Comparison of ENCODE assay signal across 9 mouse cellular contexts in the genomic region with DNA sequence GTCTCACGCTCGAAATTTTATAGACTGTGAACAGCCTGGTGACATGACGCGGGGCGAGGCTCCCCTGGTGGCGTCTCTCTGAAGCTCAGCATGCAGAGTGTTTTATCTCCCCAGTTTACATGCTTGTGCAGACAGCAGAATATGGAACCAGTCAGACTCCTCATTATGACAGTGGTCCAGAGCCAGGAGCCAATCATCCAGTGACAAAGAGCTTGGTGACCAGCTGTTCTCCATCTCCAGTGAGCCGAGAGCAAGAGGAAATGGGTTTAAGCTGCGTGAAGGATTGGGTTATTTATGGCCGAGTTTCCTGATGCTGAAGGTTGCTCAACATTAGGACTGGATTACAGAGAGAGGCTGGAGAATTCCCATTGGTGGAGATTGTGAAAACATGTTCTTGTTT. TPM values are rescaled to one million over a fixed set of nuclear protein-coding genes. Genes with fewer than 3 reads are reported as not detected.
A peak's percentile ranks its signal among the peaks of the same experiment; 100 is the strongest.
DNase-seq lines count a peak whose midpoint lies in the region; ATAC-seq lines count a peak whose summit lies in the region.
"Had no signal": no experiment of that assay in that cellular context is flagged by ENCODE, and none has a peak within 500 bp of the region (broad histone marks: within the 10 kb centered on the region; RNA-seq: fewer than 3 reads in every experiment).

No protein-coding gene starts in this region.

- no peaks in the 10 kb centered on the region for H3K9me3 ChIP-seq in heart, embryonic 15.5 days (replicated peaks)
- H3K9me3 ChIP-seq in midbrain, embryonic 14.5 days (ENCODE audit: control insufficient read depth, low read length) = no peaks in the 10 kb centered on the region

- peak; percentile 80 for ATAC-seq in frontal cortex, adult (ENCODE audit: low TSS enrichment)
- peak; percentile 45; the same call in 1 of the 2 replicates for ATAC-seq in heart, embryonic 15.5 days (replicated peaks; ENCODE audit: insufficient number of reproducible peaks, insufficient read depth, low FRiP score, low read depth)
- 0 out of 2 replicates have a peak, but pooled peaks have one; percentile 40 for ATAC-seq in midbrain, embryonic 14.5 days (ENCODE audit: low FRiP score, low TSS enrichment)
- no peak for ATAC-seq in CD4-positive, CD25-positive, alpha-beta regulatory T cell, adult 4 months

- H3K9ac ChIP-seq in heart, embryonic 15.5 days = no peak overlapping the region
- no peak overlapping the region for H3K9ac ChIP-seq in midbrain, embryonic 14.5 days (replicated peaks; ENCODE audit: low read length)

- no peaks in the 10 kb centered on the region for H3K36me3 ChIP-seq in heart, embryonic 15.5 days
- no peaks in the 10 kb centered on the region for H3K36me3 ChIP-seq in midbrain, embryonic 14.5 days (ENCODE audit: control insufficient read depth, insufficient read depth, low read length)

- peaks cover 5% of the 10 kb centered on the region; the same call in 1 of the 2 replicates for H3K4me1 ChIP-seq in heart, embryonic 15.5 days (replicated peaks)
- no peaks in the 10 kb centered on the region for H3K4me1 ChIP-seq in midbrain, embryonic 14.5 days (ENCODE audit: control insufficient read depth, insufficient read depth, low read length)

- H3K27ac ChIP-seq in heart, embryonic 15.5 days = no peak overlapping the region
- no peak overlapping the region for H3K27ac ChIP-seq in midbrain, embryonic 14.5 days (replicated peaks; ENCODE audit: low read depth, low read length)

- no peak for DNase-seq in frontal cortex, postnatal 36 days (ENCODE audit: low spot score in 2 of 2)
- peak; percentile 48 for DNase-seq in adipocyte (ENCODE audit: low spot score)
- DNase-seq in kidney, postnatal 10 days = peak; percentile 79
- peak; percentile 48 for DNase-seq in midbrain, embryonic 14.5 days
- DNase-seq in frontal cortex, adult 2 months (ENCODE audit: extremely low spot score in 1 of 2, low spot score in 1 of 2) = no peak

- H3K27me3 ChIP-seq in heart, embryonic 15.5 days = no peaks in the 10 kb centered on the region; the same call in 1 of the 2 replicates
- H3K27me3 ChIP-seq in midbrain, embryonic 14.5 days (ENCODE audit: control insufficient read depth, insufficient read depth, low read length) = no peaks in the 10 kb centered on the region
- H3K27me3 ChIP-seq: CH12.LX had no signal

- no peak overlapping the region for H3K4me2 ChIP-seq in heart, embryonic 15.5 days
- no peak overlapping the region for H3K4me2 ChIP-seq in midbrain, embryonic 14.5 days (ENCODE audit: low read length)

- 53% methylated on average over 9 of the region's 9 CpGs for WGBS in heart, embryonic 15.5 days
- 39% methylated on average over 9 of the region's 9 CpGs for WGBS in midbrain, embryonic 14.5 days

- H3K4me3 ChIP-seq in heart, embryonic 15.5 days = no peak overlapping the region
- H3K4me3 ChIP-seq in midbrain, embryonic 14.5 days (replicated peaks; ENCODE audit: low read depth, low read length) = no peak overlapping the region

RNA-seq across cellular contexts. Expression of a gene that starts 28.1 kb away (rescaled TPM):
- polyA plus RNA-seq in heart, embryonic 15.5 days (2015; fragmentation: Nextera tagmentation; extraction: Ambion mirVana) = 0.20 and 0.25 TPM in 2 replicates
- polyA plus RNA-seq in midbrain, embryonic 14.5 days (2014; fragmentation: Nextera tagmentation; extraction: Ambion mirVana) = 1.0 and 1.5 TPM in 2 replicates
- polyA plus RNA-seq in frontal cortex, adult 2 months (2012; rRNA removed) = 11.2 and 11.5 TPM in 2 replicates
- 1 to 10 TPM in 1 of 2 experiments, under 1 TPM in 1; 0.87 to 2.0 TPM for polyA plus RNA-seq in CD4-positive, CD25-positive, alpha-beta regulatory T cell, adult 4 months (2017; shearing (Covaris generic))

Comparison
In these comparisons a context has a peak if more than half of its experiments do, and no peak if none do; other contexts are left out.
1. DNase-seq: peak in adipocyte (single experiment), kidney, postnatal 10 days (single experiment) and midbrain, embryonic 14.5 days (single experiment); none in frontal cortex, postnatal 36 days (0 of 2) and frontal cortex, adult 2 months (0 of 2).